Mouse (Mus musculus) lung, embryonic 16.5 days (tissue): ENCODE measurements around the gene Phospho1. TPM values are rescaled to one million over a fixed set of nuclear protein-coding genes. Genes with fewer than 3 reads are reported as not detected.

Experiments used
- ATAC-seq: fragments of 200-750 bp; cut with Nextera tagmentation; 2 replicates; pipeline ENCODE4 v1.8.0; 2017; ENCODE audit warnings: low read depth, mild to moderate bottlenecking, moderate library complexity
- H3K27ac ChIP-seq: fragments of 300-500 bp; sonication (generic); 2 replicates; pipeline ENCODE4 v1.5.1; 2014; ENCODE audit warnings: mild to moderate bottlenecking, control low read depth, low read length
- H3K27me3 ChIP-seq: fragments of 300-500 bp; sonication (generic); 2 replicates; pipeline ENCODE4 v1.6.1; 2014; ENCODE audit warnings: low read depth, low read length, mixed read lengths; ENCODE audit not compliant: control insufficient read depth, insufficient read depth
- H3K36me3 ChIP-seq: fragments of 300-500 bp; sonication (generic); 2 replicates; pipeline ENCODE4 v1.6.1; 2014; ENCODE audit warnings: low read length; ENCODE audit not compliant: control insufficient read depth, insufficient read depth
- H3K4me1 ChIP-seq: fragments of 300-500 bp; sonication (generic); replicated peaks from 2 replicates; pipeline ENCODE4 v1.6.1; 2014; ENCODE audit warnings: low read length, mixed read lengths; ENCODE audit not compliant: control insufficient read depth, insufficient read depth
- H3K4me2 ChIP-seq: fragments of 300-500 bp; sonication (generic); 2 replicates; pipeline ENCODE4 v1.6.1; 2014; ENCODE audit warnings: low read depth, low read length, control low read depth
- H3K4me3 ChIP-seq: fragments of 300-500 bp; sonication (generic); 2 replicates; pipeline ENCODE4 v1.5.1; 2014; ENCODE audit warnings: mild to moderate bottlenecking, low read length, control low read depth
- H3K9ac ChIP-seq: fragments of 300-500 bp; sonication (generic); 2 replicates; pipeline ENCODE4 v1.6.1; 2014; ENCODE audit warnings: low read length, control low read depth
- H3K9me3 ChIP-seq: fragments of 300-500 bp; sonication (generic); 2 replicates; pipeline ENCODE4 v1.6.1; 2016; ENCODE audit warnings: low read length; ENCODE audit not compliant: control insufficient read depth
- WGBS: fragments of 180-500 bp; shearing (Covaris S2); extraction: QIAGEN DNeasy Blood & Tissue Kit; methylation state at CpG from one replicate; pipeline ENCODE4 v1.1.7; 2014; 5-methylcytosine and 5-hydroxymethylcytosine counted together
- polyA plus RNA-seq: library from polyadenylated mRNA; unstranded; fragments of >200 nt; fragmentation: Nextera tagmentation; extraction: Ambion mirVana; gene quantifications from 2 replicates; pipeline ENCODE4 v1.2.1, GENCODE M21; 2015

Gene Phospho1
- polyA plus RNA-seq, 1 experiment from 2014 or later: 1.7 TPM

- no peak for ATAC-seq
- no peak overlapping the region for H3K27ac ChIP-seq
- H3K9ac ChIP-seq: no peak overlapping the region
- H3K27me3 ChIP-seq: no peaks in the 10 kb centered on the region
- no peaks in the 10 kb centered on the region for H3K4me1 ChIP-seq
- no peak overlapping the region for H3K4me2 ChIP-seq
- no peak overlapping the region for H3K4me3 ChIP-seq
- 62% methylated on average over 5 of the region's 5 CpGs for WGBS
- H3K9me3 ChIP-seq: no peaks in the 10 kb centered on the region
- no peaks in the 10 kb centered on the region for H3K36me3 ChIP-seq
Observed at GRCm38 (mm10) chr11:95808448-95809011, 15.8 kb upstream of the Phospho1 start.

DNA sequence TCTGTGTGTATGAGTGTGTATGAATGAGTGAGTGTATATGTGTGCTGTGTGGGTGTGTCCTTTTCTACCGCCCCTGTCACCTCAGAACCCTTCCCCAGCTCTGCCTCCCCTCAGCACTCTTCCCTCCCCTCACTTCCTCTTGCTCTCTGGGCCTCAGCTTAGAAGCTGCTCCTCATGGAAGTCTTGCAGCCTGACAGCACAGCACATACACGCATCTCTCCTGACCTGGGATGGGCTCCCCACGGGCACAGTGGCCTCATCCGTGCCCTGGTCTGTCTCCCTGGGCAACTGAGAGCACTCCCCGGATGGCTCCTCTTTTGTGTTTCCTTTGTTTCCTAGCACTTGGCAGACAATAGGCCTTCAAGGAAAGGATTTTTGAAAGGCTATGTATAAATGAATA lies 14.7 kb upstream of the Phospho1 start:
- ATAC-seq: no peak
- WGBS: 42% methylated on average over 5 of the region's 5 CpGs
- no peak overlapping the region for H3K9ac ChIP-seq
- H3K27me3 ChIP-seq: no peaks in the 10 kb centered on the region
- no peaks in the 10 kb centered on the region for H3K9me3 ChIP-seq
- H3K4me3 ChIP-seq: no peak overlapping the region
- no peaks in the 10 kb centered on the region for H3K4me1 ChIP-seq
- H3K36me3 ChIP-seq: no peaks in the 10 kb centered on the region
- H3K27ac ChIP-seq: no peak overlapping the region
- no peak overlapping the region for H3K4me2 ChIP-seq

DNA sequence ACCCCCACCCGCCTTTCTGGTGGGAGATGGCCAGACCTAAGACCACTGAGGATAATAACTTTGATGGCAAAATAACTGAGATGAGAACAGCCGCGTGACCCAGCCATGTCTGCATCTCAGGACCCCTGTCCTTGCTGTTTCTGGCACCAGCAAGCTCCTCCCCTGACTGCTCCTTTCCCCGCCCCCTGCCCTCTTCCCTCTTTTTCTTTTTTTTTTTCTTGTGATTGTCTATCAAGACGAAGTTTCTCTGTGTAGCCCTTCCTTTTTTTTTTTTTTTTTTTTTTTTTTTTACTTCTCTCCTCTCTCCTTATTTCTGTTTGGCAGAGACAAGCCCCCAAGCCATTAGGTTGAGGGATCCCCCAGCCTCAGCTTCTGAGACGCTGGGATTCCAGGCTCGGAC lies 13.5 kb upstream of the Phospho1 start:
- Histone ChIP-seq H3K27me3 (no peaks in the 10 kb centered on the region), H3K9me3 (no peaks in the 10 kb centered on the region), H3K9ac (no peak overlapping the region), H3K4me3 (no peak overlapping the region), H3K27ac (no peak overlapping the region), H3K36me3 (no peaks in the 10 kb centered on the region), H3K4me1 (no peaks in the 10 kb centered on the region), H3K4me2 (no peak overlapping the region)
- 51% methylated on average over 7 of the region's 7 CpGs for WGBS
- ATAC-seq: no peak

GRCm38 (mm10) chr11:95811741-95812140 lies 12.6 kb upstream of the Phospho1 start:
- H3K36me3 ChIP-seq: no peaks in the 10 kb centered on the region
- no peaks in the 10 kb centered on the region for H3K27me3 ChIP-seq
- H3K4me1 ChIP-seq: no peaks in the 10 kb centered on the region
- H3K27ac ChIP-seq: no peak overlapping the region
- H3K9ac ChIP-seq: no peak overlapping the region
- H3K4me3 ChIP-seq: no peak overlapping the region
- no peak overlapping the region for H3K4me2 ChIP-seq
- 77% methylated on average over 6 of the region's 6 CpGs for WGBS
- no peaks in the 10 kb centered on the region for H3K9me3 ChIP-seq
- ATAC-seq: no peak

- 73% methylated on average over 4 of the region's 4 CpGs for WGBS
- no peak overlapping the region for H3K27ac ChIP-seq
- no peaks in the 10 kb centered on the region for H3K27me3 ChIP-seq
- H3K4me2 ChIP-seq: no peak overlapping the region
- H3K36me3 ChIP-seq: no peaks in the 10 kb centered on the region
- no peak overlapping the region for H3K4me3 ChIP-seq
- no peak for ATAC-seq
- no peaks in the 10 kb centered on the region for H3K4me1 ChIP-seq
- no peak overlapping the region for H3K9ac ChIP-seq
- H3K9me3 ChIP-seq: no peaks in the 10 kb centered on the region
Observed at GRCm38 (mm10) chr11:95812224-95812623, 12.1 kb upstream of the Phospho1 start.

GRCm38 (mm10) chr11:95814101-95814500 lies 10.2 kb upstream of the Phospho1 start:
- H3K27ac ChIP-seq: no peak overlapping the region

GRCm38 (mm10) chr11:95814857-95815256 lies 9.4 kb upstream of the Phospho1 start:
- H3K27ac ChIP-seq: no peak overlapping the region
- 60% methylated on average over 5 of the region's 5 CpGs for WGBS

More at GRCm38 (mm10) chr11:95814101-95814500, 10.2 kb upstream of the Phospho1 start:
- ATAC-seq: no peak
- H3K4me1 ChIP-seq: no peaks in the 10 kb centered on the region
- no peak overlapping the region for H3K4me3 ChIP-seq
- H3K4me2 ChIP-seq: no peak overlapping the region
- no peak overlapping the region for H3K9ac ChIP-seq
- H3K27me3 ChIP-seq: no peaks in the 10 kb centered on the region
- WGBS: 92% methylated on average over 2 of the region's 2 CpGs
- no peaks in the 10 kb centered on the region for H3K36me3 ChIP-seq
- no peaks in the 10 kb centered on the region for H3K9me3 ChIP-seq

DNA sequence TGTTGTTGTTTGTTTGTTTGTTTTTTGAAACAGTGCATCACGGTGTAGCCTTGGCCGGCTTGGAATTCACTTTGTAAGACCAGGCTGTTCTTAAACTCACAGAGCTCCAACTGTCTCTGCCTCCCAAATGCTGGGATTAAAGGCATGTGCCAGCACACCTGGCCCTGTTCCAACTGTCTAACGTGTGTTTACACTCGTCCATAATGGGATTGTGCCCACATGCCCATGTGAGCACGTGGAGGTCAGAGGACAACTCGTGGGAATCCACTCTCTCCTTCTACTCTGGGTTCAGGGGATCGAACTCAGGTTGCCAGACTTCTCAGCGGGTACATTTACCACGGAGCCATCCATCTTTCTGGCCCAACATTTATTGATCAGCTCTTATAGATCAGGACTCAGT lies 8.9 kb upstream of the Phospho1 start:
- 59% methylated on average over 9 of the region's 9 CpGs for WGBS
- Histone ChIP-seq H3K27ac (no peak overlapping the region), H3K4me3 (no peak overlapping the region), H3K4me1 (no peaks in the 10 kb centered on the region), H3K4me2 (no peak overlapping the region), H3K27me3 (no peaks in the 10 kb centered on the region), H3K36me3 (no peaks in the 10 kb centered on the region), H3K9me3 (no peaks in the 10 kb centered on the region), H3K9ac (no peak overlapping the region)
- ATAC-seq: no peak

More at GRCm38 (mm10) chr11:95814857-95815256, 9.4 kb upstream of the Phospho1 start:
- Histone ChIP-seq H3K9me3 (no peaks in the 10 kb centered on the region), H3K27me3 (no peaks in the 10 kb centered on the region), H3K4me2 (no peak overlapping the region), H3K4me3 (no peak overlapping the region), H3K36me3 (no peaks in the 10 kb centered on the region), H3K9ac (no peak overlapping the region), H3K4me1 (no peaks in the 10 kb centered on the region)
- ATAC-seq: no peak

- Histone ChIP-seq H3K27ac (no peak overlapping the region), H3K36me3 (no peaks in the 10 kb centered on the region), H3K9me3 (no peaks in the 10 kb centered on the region), H3K27me3 (no peaks in the 10 kb centered on the region; the same call in 1 of the 2 replicates), H3K4me1 (no peaks in the 10 kb centered on the region), H3K4me3 (no peak overlapping the region), H3K9ac (no peak overlapping the region), H3K4me2 (no peak overlapping the region)
- no peak for ATAC-seq
- 84% methylated on average over 8 of the region's 8 CpGs for WGBS
Observed at GRCm38 (mm10) chr11:95819138-95819537, 5.2 kb upstream of the Phospho1 start.

- H3K9me3 ChIP-seq: no peaks in the 10 kb centered on the region
- WGBS: 82% methylated on average over 3 of the region's 3 CpGs
- peaks cover 7% of the 10 kb centered on the region for H3K4me1 ChIP-seq
Observed at GRCm38 (mm10) chr11:95821511-95821910, 2.8 kb upstream of the Phospho1 start.

More at GRCm38 (mm10) chr11:95821511-95821910, 2.8 kb upstream of the Phospho1 start:
- Histone ChIP-seq H3K4me2 (no peak overlapping the region), H3K36me3 (no peaks in the 10 kb centered on the region), H3K27me3 (peaks cover 11% of the 10 kb centered on the region), H3K27ac (no peak overlapping the region), H3K9ac (no peak overlapping the region), H3K4me3 (no peak overlapping the region)
- no peak for ATAC-seq
